Mouse (Mus musculus) adrenal gland, postnatal 25 days (tissue): ENCODE measurements around the gene Nynrin. TPM values are rescaled to one million over a fixed set of nuclear protein-coding genes. Genes with fewer than 3 reads are reported as not detected.

Experiments used
- DNase-seq: peaks from one replicate; pipeline ENCODE4 v3.0.0; 2021; ENCODE audit warnings: mixed read lengths
- long read RNA-seq: library from polyadenylated mRNA; stranded (forward); transcript quantifications from one replicate; pipeline ENCODE4 v2.0.0, GENCODE M21; 2021
- total RNA-seq: library from RNA; stranded (reverse); gene quantifications from 2 replicates; pipeline ENCODE4 v1.2.3, GENCODE M21; 2021

Gene Nynrin
- total RNA-seq, result 10.7 and 13.5 TPM in 2 replicates
- long read RNA-seq, partial matches to known transcripts, result 1 of 1 reads
- long read RNA-seq, other reads (novel, unspliced or antisense), result 0 of 1 reads

GRCm38 (mm10) chr14:55853621-55854285, at the start of gene Nynrin:
Gene Nynrin, plus strand, starts transcription at chr14:55854010.
- peak; percentile 67 for DNase-seq

GRCm38 (mm10) chr14:55814885-55815284, 38.9 kb upstream of the Nynrin start:
- peak; percentile 70 for DNase-seq

- DNase-seq, result peak; percentile 77
Observed at GRCm38 (mm10) chr14:55815310-55815751, 38.5 kb upstream of the Nynrin start.

- no peak for DNase-seq
Observed at GRCm38 (mm10) chr14:55819845-55820405, 33.9 kb upstream of the Nynrin start.

GRCm38 (mm10) chr14:55820576-55820975, 33.2 kb upstream of the Nynrin start:
- DNase-seq, result no peak

- DNase-seq, result peak; percentile 72
Observed at GRCm38 (mm10) chr14:55822435-55822990, 31.3 kb upstream of the Nynrin start.

GRCm38 (mm10) chr14:55822991-55823762, 30.6 kb upstream of the Nynrin start, which contains the start of gene Nfatc4:
Gene Nfatc4, plus strand, starts transcription at chr14:55823144.
- peak; percentile 72 for DNase-seq

GRCm38 (mm10) chr14:55824001-55824480, 29.8 kb upstream of the Nynrin start:
- peak; percentile 30 for DNase-seq

- DNase-seq, result peak; percentile 42
Observed at GRCm38 (mm10) chr14:55824481-55825215, 29.2 kb upstream of the Nynrin start.

- peak; percentile 16 for DNase-seq
Observed at GRCm38 (mm10) chr14:55825216-55826051, 28.4 kb upstream of the Nynrin start.

GRCm38 (mm10) chr14:55826142-55826541, 27.7 kb upstream of the Nynrin start:
- DNase-seq, result no peak

GRCm38 (mm10) chr14:55826551-55827340, 27.1 kb upstream of the Nynrin start:
- no peak for DNase-seq

GRCm38 (mm10) chr14:55828716-55829263, 25.0 kb upstream of the Nynrin start:
- DNase-seq, result no peak

- no peak for DNase-seq
Observed at GRCm38 (mm10) chr14:55829854-55830253, 24.0 kb upstream of the Nynrin start.

- DNase-seq, result no peak
Observed at GRCm38 (mm10) chr14:55830331-55830730, 23.5 kb upstream of the Nynrin start.

- no peak for DNase-seq
Observed at GRCm38 (mm10) chr14:55833126-55833525, 20.7 kb upstream of the Nynrin start.

GRCm38 (mm10) chr14:55834808-55835533, 18.8 kb upstream of the Nynrin start:
- no peak for DNase-seq

- DNase-seq, result no peak
Observed at GRCm38 (mm10) chr14:55838312-55838711, 15.5 kb upstream of the Nynrin start.

GRCm38 (mm10) chr14:55838740-55839139, 15.1 kb upstream of the Nynrin start:
- no peak for DNase-seq
